Mouse (Mus musculus) kidney, adult 2 months (tissue): ENCODE data around the gene Chst14. TPM values are rescaled to one million over a fixed set of nuclear protein-coding genes. Genes with fewer than 3 reads are reported as not detected.

Source experiments
- DNase-seq: peaks from one replicate; pipeline ENCODE4 v3.0.0; 2021
- H3K27ac ChIP-seq: fragments of 200-500 bp; 2 replicates; pipeline ENCODE4 v1.5.1; 2012; ENCODE audit warnings: low read depth, low read length, control low read depth, inconsistent platforms; ENCODE audit not compliant: insufficient read depth
- H3K27me3 ChIP-seq: fragments of 200-500 bp; replicated peaks from 2 replicates; pipeline ENCODE4 v1.6.1; 2012; ENCODE audit warnings: mild to moderate bottlenecking, moderate library complexity, low read length, inconsistent platforms; ENCODE audit not compliant: control insufficient read depth, insufficient read depth
- H3K36me3 ChIP-seq: fragments of 200-500 bp; 2 replicates; pipeline ENCODE4 v1.6.1; 2012; ENCODE audit warnings: mild to moderate bottlenecking, moderate library complexity, low read length, inconsistent platforms; ENCODE audit not compliant: control insufficient read depth, insufficient read depth
- H3K4me1 ChIP-seq: fragments of 200-500 bp; 2 replicates; pipeline ENCODE4 v1.6.1; 2011; ENCODE audit warnings: low read length; ENCODE audit not compliant: control insufficient read depth, insufficient read depth
- H3K4me3 ChIP-seq: fragments of 200-500 bp; 2 replicates; pipeline ENCODE4 v1.5.1; 2011; ENCODE audit warnings: mild to moderate bottlenecking, low read depth, low read length, control low read depth; ENCODE audit not compliant: insufficient read depth
- CTCF ChIP-seq: fragments of 200-500 bp; conservative IDR thresholded peaks from 2 replicates; pipeline ENCODE4 v1.5.1; 2011; ENCODE audit warnings: low read depth, mild to moderate bottlenecking, control low read depth, low read length, moderate library complexity, mixed read lengths; ENCODE audit not compliant: insufficient read depth, insufficient read length
- POLR2A ChIP-seq: fragments of 200-500 bp; IDR thresholded peaks from one replicate; pipeline ENCODE4 v1.6.1; 2011; ENCODE audit warnings: low read depth, low read length, control low read depth
- WGBS: fragments of 180-500 bp; shearing (Covaris S2); methylation state at CpG from one replicate; pipeline ENCODE4 v1.1.7; 2018; 5-methylcytosine and 5-hydroxymethylcytosine counted together
- polyA plus RNA-seq: library from polyadenylated mRNA; depleted of rRNA; stranded (reverse); fragments of >200 nt; gene quantifications from 2 replicates; pipeline ENCODE4 v1.2.3, GENCODE M21; 2012; rRNA removed

Gene Chst14
- polyA plus RNA-seq, 1 experiment: 7.4 TPM

- no peaks in the 10 kb centered on the region for H3K27me3 ChIP-seq
- no peak for DNase-seq
- H3K27ac ChIP-seq: no peak overlapping the region
- H3K36me3 ChIP-seq: no peaks in the 10 kb centered on the region
- 84% methylated on average over 5 of the region's 5 CpGs for WGBS
- H3K4me3 ChIP-seq: no peak overlapping the region
- TF ChIP-seq POLR2A (no peak), CTCF (no peak)
- peaks cover 6% of the 10 kb centered on the region; the same call in 1 of the 2 replicates for H3K4me1 ChIP-seq
These were observed 45.8 kb downstream of the Chst14 start for GRCm38 (mm10) chr2:118972048-118972447.

- peak; percentile 89 for DNase-seq
- Histone ChIP-seq H3K27ac (no peak overlapping the region), H3K4me3 (peak overlapping the region; percentile 43), H3K36me3 (no peaks in the 10 kb centered on the region), H3K4me1 (peaks cover 6% of the 10 kb centered on the region; the same call in 1 of the 2 replicates), H3K27me3 (no peaks in the 10 kb centered on the region)
- WGBS: 1% methylated on average over 33 of the region's 33 CpGs
- no peak for TF ChIP-seq POLR2A
- peak; percentile 73 for TF ChIP-seq CTCF
These were observed 46.5 kb downstream of the Chst14 start for GRCm38 (mm10) chr2:118972687-118973376.

DNA sequence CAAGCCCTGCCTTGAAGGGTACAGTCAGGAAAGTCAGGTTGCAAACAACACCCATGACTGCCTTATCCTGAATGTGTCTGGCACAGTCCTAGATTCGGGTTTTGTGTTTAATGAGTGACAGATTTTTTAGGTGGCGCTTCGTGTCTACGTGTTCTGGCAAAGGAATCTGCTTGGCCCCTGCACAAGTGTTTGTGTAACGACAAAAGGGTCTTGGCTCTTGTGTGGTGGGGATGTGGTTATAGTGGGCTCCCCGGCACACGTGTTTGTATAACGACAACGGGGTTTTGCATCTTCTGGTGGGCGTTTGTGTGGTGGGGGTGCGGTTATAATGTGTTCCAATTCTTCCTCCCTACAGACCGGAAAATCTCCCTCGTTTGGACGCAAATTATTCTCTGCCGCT, 49.6 kb downstream of the Chst14 start:
- peak; percentile 64 for DNase-seq

DNA sequence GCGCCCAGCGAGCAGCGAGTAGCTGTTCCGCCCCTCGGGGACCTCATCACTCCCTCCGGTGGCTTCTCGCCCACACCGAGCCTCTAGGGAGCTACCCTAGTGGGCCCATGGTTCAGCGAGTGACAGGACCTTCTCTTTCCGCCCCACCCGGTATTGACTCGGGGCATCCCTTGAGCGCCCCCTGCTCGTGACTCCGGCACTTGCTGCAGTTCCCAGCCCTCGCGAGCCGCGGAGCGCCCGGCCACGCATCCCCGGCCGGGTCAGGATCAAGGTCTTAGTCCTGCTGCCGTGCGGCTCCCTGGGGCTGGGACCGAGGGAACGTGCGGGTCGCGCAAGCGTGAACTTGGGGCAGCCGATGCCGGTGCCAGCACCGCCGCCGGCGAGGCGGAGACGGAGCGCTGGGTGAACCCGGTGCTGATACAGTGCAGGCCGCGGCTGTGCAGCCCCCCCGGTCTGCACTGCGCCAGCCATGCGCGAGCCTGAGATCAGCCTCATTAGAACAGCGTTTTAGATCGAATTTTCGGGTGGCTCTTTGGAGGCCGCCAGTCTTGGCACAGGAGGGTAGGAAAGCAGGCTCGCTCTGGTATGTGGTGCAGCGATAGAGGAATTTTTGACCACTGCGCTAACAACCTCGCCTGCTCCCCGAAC, 50.1 kb downstream of the Chst14 start:
- WGBS: 3% methylated on average over 57 of the region's 57 CpGs
- Histone ChIP-seq H3K4me1 (peaks cover 6% of the 10 kb centered on the region; the same call in 1 of the 2 replicates), H3K27me3 (no peaks in the 10 kb centered on the region), H3K4me3 (peak overlapping the region; percentile 62), H3K36me3 (no peaks in the 10 kb centered on the region), H3K27ac (no peak overlapping the region)
- TF ChIP-seq CTCF (peak; percentile 65), POLR2A (no peak)
- peak; percentile 93 for DNase-seq

More for the DNA sequence above, 49.6 kb downstream of the Chst14 start:
- H3K4me3 ChIP-seq: peak overlapping the region; percentile 62
- peaks cover 6% of the 10 kb centered on the region; the same call in 1 of the 2 replicates for H3K4me1 ChIP-seq
- no peak overlapping the region for H3K27ac ChIP-seq
- H3K27me3 ChIP-seq: no peaks in the 10 kb centered on the region
- TF ChIP-seq POLR2A: no peak
- TF ChIP-seq CTCF: no peak
- 4% methylated on average over 15 of the region's 15 CpGs for WGBS
- H3K36me3 ChIP-seq: no peaks in the 10 kb centered on the region

DNA sequence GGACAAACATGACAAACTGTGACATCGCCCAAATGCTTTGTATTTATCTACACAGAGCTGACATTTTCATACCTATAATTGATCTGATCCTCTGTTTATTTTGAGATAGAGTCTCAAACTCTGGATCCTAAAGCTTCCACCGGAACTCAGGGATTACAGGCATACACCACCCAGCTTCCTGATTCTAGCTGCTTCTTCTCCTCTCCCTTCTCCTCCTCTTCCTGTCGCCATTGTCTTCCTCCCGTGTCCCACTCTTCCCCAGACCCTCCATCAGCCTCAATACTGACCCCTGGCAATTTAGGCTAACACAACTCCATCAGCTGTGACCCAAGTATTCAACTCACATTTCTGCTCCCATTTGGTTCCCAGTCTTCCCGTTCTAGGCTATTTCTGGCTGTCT, 50.6 kb downstream of the Chst14 start:
- TF ChIP-seq CTCF: no peak
- no peak for TF ChIP-seq POLR2A
- Histone ChIP-seq H3K27me3 (no peaks in the 10 kb centered on the region), H3K27ac (no peak overlapping the region), H3K4me1 (peaks cover 6% of the 10 kb centered on the region; the same call in 1 of the 2 replicates), H3K4me3 (peak overlapping the region; percentile 62; the same call in 1 of the 2 replicates), H3K36me3 (no peaks in the 10 kb centered on the region)
- DNase-seq: no peak
- WGBS: 47% methylated on average over 5 of the region's 5 CpGs

GRCm38 (mm10) chr2:118978064-118978463, 51.8 kb downstream of the Chst14 start:
- no peak for DNase-seq
- no peak overlapping the region for H3K27ac ChIP-seq
- no peaks in the 10 kb centered on the region for H3K27me3 ChIP-seq
- no peak overlapping the region for H3K4me3 ChIP-seq
- no peak for TF ChIP-seq POLR2A
- no peak for TF ChIP-seq CTCF
- peaks cover 6% of the 10 kb centered on the region; the same call in 1 of the 2 replicates for H3K4me1 ChIP-seq
- no peaks in the 10 kb centered on the region for H3K36me3 ChIP-seq
- WGBS: 64% methylated on average over 6 of the region's 6 CpGs

Other genes with a start within 250 kb of the Chst14 start
- gene Ankrd63, start 222.5 kb upstream of the Chst14 start, polyA plus RNA-seq: 0.03 and 0.05 TPM in 2 replicates
- 1.9 and 3.7 TPM in 2 replicates for gene Plcb2, start 198.1 kb upstream of the Chst14 start, polyA plus RNA-seq
- 8.1 and 8.7 TPM in 2 replicates for gene Inafm2, start 180.7 kb upstream of the Chst14 start, polyA plus RNA-seq
- 3.4 and 3.6 TPM in 2 replicates for gene Ccdc9b, start 163.8 kb upstream of the Chst14 start, polyA plus RNA-seq
- not detected in 2 replicates for gene Phgr1, start 153.7 kb upstream of the Chst14 start, polyA plus RNA-seq
- 0.35 and 0.67 TPM in 2 replicates for gene Disp2, start 146.8 kb upstream of the Chst14 start, polyA plus RNA-seq
- gene Knstrn, start 112.5 kb upstream of the Chst14 start, polyA plus RNA-seq: 0.56 and 0.61 TPM in 2 replicates
- gene Ivd, start 64.5 kb upstream of the Chst14 start, polyA plus RNA-seq: 215 and 219 TPM in 2 replicates
- 17.5 and 19.9 TPM in 2 replicates for gene Bahd1, start 26.1 kb upstream of the Chst14 start, polyA plus RNA-seq
- gene Ccdc32, start 102.9 kb downstream of the Chst14 start, polyA plus RNA-seq: 9.5 and 11.9 TPM in 2 replicates
- gene Rpusd2, start 108.3 kb downstream of the Chst14 start, polyA plus RNA-seq: 3.6 and 4.0 TPM in 2 replicates
- 0.03 and 0.05 TPM in 2 replicates for gene Knl1, start 120.6 kb downstream of the Chst14 start, polyA plus RNA-seq
- gene Rad51, start 186.3 kb downstream of the Chst14 start, polyA plus RNA-seq: 0.99 and 1.2 TPM in 2 replicates
- gene Rmdn3, start 230.5 kb downstream of the Chst14 start, polyA plus RNA-seq: 23.6 and 25.9 TPM in 2 replicates
- 124 and 144 TPM in 2 replicates for gene Gchfr, start 241.3 kb downstream of the Chst14 start, polyA plus RNA-seq
- 0.05 and 0.15 TPM in 2 replicates for gene Gm14137, start 248.0 kb downstream of the Chst14 start, polyA plus RNA-seq